Mouse (Mus musculus) thymus, postnatal 0 days (tissue): ENCODE data around the gene Rsad2. TPM values are rescaled to one million over a fixed set of nuclear protein-coding genes. Genes with fewer than 3 reads are reported as not detected.
"Not testable (repeated sequence)": the region's sequence is repeated elsewhere in the genome, so short reads cannot be mapped to it uniquely, and the experiment has no call there.

Experiments used
- DNase-seq: peaks from one replicate; pipeline ENCODE4 v3.0.0-alpha.2; 2015; ENCODE audit warnings: low spot score
- polyA plus RNA-seq: library from polyadenylated mRNA; unstranded; fragments of >200 nt; fragmentation: Nextera tagmentation; extraction: Ambion mirVana; gene quantifications from 2 replicates; pipeline ENCODE4 v1.2.1, GENCODE M21; 2015

The Rsad2 gene
- 5.1 and 6.5 TPM in 2 replicates for polyA plus RNA-seq

GRCm38 (mm10) chr12:26456028-26456698, at the start of gene Rsad2:
Rsad2 (minus strand) TSS chr12:26456452.
- peak; percentile 78 for DNase-seq

- no peak for DNase-seq
Observed at GRCm38 (mm10) chr12:26501042-26501441, 44.8 kb upstream of the Rsad2 start.

GRCm38 (mm10) chr12:26489942-26490341, 33.7 kb upstream of the Rsad2 start:
- DNase-seq, result peak; percentile 14

- no peak for DNase-seq
Observed at GRCm38 (mm10) chr12:26488617-26489274, 32.5 kb upstream of the Rsad2 start.

- DNase-seq, result no peak
Observed at GRCm38 (mm10) chr12:26487874-26488616, 31.8 kb upstream of the Rsad2 start.

- DNase-seq, result not testable (repeated sequence)
Observed at GRCm38 (mm10) chr12:26485738-26486580, 29.7 kb upstream of the Rsad2 start.

GRCm38 (mm10) chr12:26478196-26479004, 22.1 kb upstream of the Rsad2 start:
- no peak for DNase-seq

GRCm38 (mm10) chr12:26477198-26477597, 20.9 kb upstream of the Rsad2 start:
- no peak for DNase-seq

GRCm38 (mm10) chr12:26473746-26474145, 17.5 kb upstream of the Rsad2 start:
- no peak for DNase-seq

GRCm38 (mm10) chr12:26472770-26473481, 16.7 kb upstream of the Rsad2 start:
- no peak for DNase-seq

- DNase-seq, result no peak
Observed at GRCm38 (mm10) chr12:26471376-26471775, 15.1 kb upstream of the Rsad2 start.

- no peak for DNase-seq
Observed at GRCm38 (mm10) chr12:26470042-26470409, 13.8 kb upstream of the Rsad2 start.

- DNase-seq, result peak; percentile 85
Observed at GRCm38 (mm10) chr12:26469098-26470041, 13.1 kb upstream of the Rsad2 start, which contains the start of gene Cmpk2. Cmpk2 (plus strand) TSS chr12:26469204.

- DNase-seq, result no peak
Observed at GRCm38 (mm10) chr12:26465600-26465999, 9.3 kb upstream of the Rsad2 start.

- DNase-seq, result no peak
Observed at GRCm38 (mm10) chr12:26460091-26460490, 3.8 kb upstream of the Rsad2 start.

- DNase-seq, result no peak
Observed at GRCm38 (mm10) chr12:26454682-26455081, 1.6 kb downstream of the Rsad2 start.

- no peak for DNase-seq
Observed at GRCm38 (mm10) chr12:26452951-26453350, 3.3 kb downstream of the Rsad2 start.

GRCm38 (mm10) chr12:26451150-26451549, 5.1 kb downstream of the Rsad2 start:
- no peak for DNase-seq

- DNase-seq, result no peak
Observed at GRCm38 (mm10) chr12:26449483-26449882, 6.8 kb downstream of the Rsad2 start.
